Mouse (Mus musculus): ENCODE data around the gene Ninj2. TPM values are rescaled to one million over a fixed set of nuclear protein-coding genes. Genes with fewer than 3 reads are reported as not detected.
A peak's percentile ranks its signal among the peaks of the same experiment; 100 is the strongest.

The Ninj2 gene
- polyA plus RNA-seq, 3 experiments from 2014 or later = 1.4 to 6.8 (median 2.4) TPM

GRCm38 (mm10) chr6:120094091-120094776 is 1.1 kb downstream of the Ninj2 start:
- no peak for ATAC-seq

GRCm38 (mm10) chr6:120095096-120095495 is 1.9 kb downstream of the Ninj2 start:
- ATAC-seq = no peak

- ATAC-seq = no peak
Observed at GRCm38 (mm10) chr6:120095501-120095900, 2.4 kb downstream of the Ninj2 start.

GRCm38 (mm10) chr6:120099392-120099791 is 6.2 kb downstream of the Ninj2 start:
- no peak for ATAC-seq

GRCm38 (mm10) chr6:120101221-120101620 is 8.1 kb downstream of the Ninj2 start:
- no peak for ATAC-seq

GRCm38 (mm10) chr6:120101996-120102395 is 8.8 kb downstream of the Ninj2 start:
- ATAC-seq = no peak

- ATAC-seq = no peak
Observed at GRCm38 (mm10) chr6:120103104-120103503, 10.0 kb downstream of the Ninj2 start.

- no peak for ATAC-seq
Observed at GRCm38 (mm10) chr6:120105055-120105454, 11.9 kb downstream of the Ninj2 start.

- no peak for ATAC-seq
Observed at GRCm38 (mm10) chr6:120107586-120107985, 14.4 kb downstream of the Ninj2 start.

- ATAC-seq = no peak
Observed at GRCm38 (mm10) chr6:120108061-120108460, 14.9 kb downstream of the Ninj2 start.

GRCm38 (mm10) chr6:120109173-120109572 is 16.0 kb downstream of the Ninj2 start:
- no peak for ATAC-seq

GRCm38 (mm10) chr6:120109932-120110331 is 16.8 kb downstream of the Ninj2 start:
- no peak for ATAC-seq

GRCm38 (mm10) chr6:120110738-120111409 is 17.7 kb downstream of the Ninj2 start:
- ATAC-seq = no peak

GRCm38 (mm10) chr6:120111410-120111783 is 18.2 kb downstream of the Ninj2 start:
- no peak for ATAC-seq

- ATAC-seq = peak; percentile 81
Observed at GRCm38 (mm10) chr6:120111984-120112803, 19.0 kb downstream of the Ninj2 start.

GRCm38 (mm10) chr6:120113856-120114255 is 20.7 kb downstream of the Ninj2 start:
- no peak for ATAC-seq

GRCm38 (mm10) chr6:120114271-120114670 is 21.1 kb downstream of the Ninj2 start:
- ATAC-seq = no peak

- peak; percentile 19 for ATAC-seq
Observed at GRCm38 (mm10) chr6:120114698-120115097, 21.5 kb downstream of the Ninj2 start.

GRCm38 (mm10) chr6:120115443-120115842 is 22.3 kb downstream of the Ninj2 start:
- no peak for ATAC-seq

GRCm38 (mm10) chr6:120119824-120120223 is 26.7 kb downstream of the Ninj2 start:
- peak; percentile 49 for ATAC-seq

GRCm38 (mm10) chr6:120124688-120125087 is 31.5 kb downstream of the Ninj2 start:
- ATAC-seq = peak; percentile 77

GRCm38 (mm10) chr6:120126456-120126855 is 33.3 kb downstream of the Ninj2 start:
- no peak for ATAC-seq

- ATAC-seq = no peak
Observed at GRCm38 (mm10) chr6:120127321-120127720, 34.2 kb downstream of the Ninj2 start.
